Mouse (Mus musculus) right cerebral cortex, postnatal 14 days (tissue): ENCODE results near the gene Rnf19b.
A peak's percentile ranks its signal among the peaks of the same experiment; 100 is the strongest.

Source experiments
- DNase-seq: peaks from one replicate; pipeline ENCODE4 v3.0.0; 2022

Rnf19b gene

GRCm38 (mm10) chr4:129034706-129035660, 23.1 kb upstream of the Rnf19b start:
- no peak for DNase-seq

- DNase-seq, result no peak
Measured at GRCm38 (mm10) chr4:129035851-129036445, 22.1 kb upstream of the Rnf19b start.

- DNase-seq, result no peak
Measured at GRCm38 (mm10) chr4:129047721-129048421, 10.2 kb upstream of the Rnf19b start.

- peak; percentile 91 for DNase-seq
Measured at GRCm38 (mm10) chr4:129048501-129049305, 9.4 kb upstream of the Rnf19b start.

- peak; percentile 69 for DNase-seq
Measured at GRCm38 (mm10) chr4:129049306-129050011, 8.6 kb upstream of the Rnf19b start.

GRCm38 (mm10) chr4:129050365-129050764, 7.7 kb upstream of the Rnf19b start:
- DNase-seq, result no peak

- no peak for DNase-seq
Measured at GRCm38 (mm10) chr4:129050901-129051417, 7.1 kb upstream of the Rnf19b start.

GRCm38 (mm10) chr4:129051461-129052183, 6.4 kb upstream of the Rnf19b start:
- DNase-seq, result no peak

GRCm38 (mm10) chr4:129054757-129055156, 3.3 kb upstream of the Rnf19b start:
- DNase-seq, result no peak

- no peak for DNase-seq
Measured at GRCm38 (mm10) chr4:129055562-129055961, 2.5 kb upstream of the Rnf19b start.

- peak; percentile 95 for DNase-seq
Measured at GRCm38 (mm10) chr4:129057533-129058206, 401 bp upstream of the Rnf19b start.

GRCm38 (mm10) chr4:129059125-129059551, 1.1 kb downstream of the Rnf19b start:
- no peak for DNase-seq

- DNase-seq, result no peak
Measured at GRCm38 (mm10) chr4:129059922-129060321, 1.9 kb downstream of the Rnf19b start.

- no peak for DNase-seq
Measured at GRCm38 (mm10) chr4:129061486-129061885, 3.4 kb downstream of the Rnf19b start.

- no peak for DNase-seq
Measured at GRCm38 (mm10) chr4:129062281-129063075, 4.4 kb downstream of the Rnf19b start.

- no peak for DNase-seq
Measured at GRCm38 (mm10) chr4:129065688-129066236, 7.7 kb downstream of the Rnf19b start.

- DNase-seq, result no peak
Measured at GRCm38 (mm10) chr4:129067638-129068415, 9.8 kb downstream of the Rnf19b start.

- DNase-seq, result no peak
Measured at GRCm38 (mm10) chr4:129068848-129069247, 10.8 kb downstream of the Rnf19b start.
